Mouse (Mus musculus) ES-Bruce4 (cell line): ENCODE measurements at regions not wholly inside any gene's neighbourhood (a gene's known extent, or its start where the extent isn't known, plus 50 kb on each side); places are given as distances from the start of the nearest gene placed in this dataset.

ENCODE experiments used
- H3K27ac ChIP-seq: 2 replicates; pipeline ENCODE4 v1.5.1; 2012; ENCODE audit warnings: low read length, inconsistent platforms; ENCODE audit not compliant: insufficient read depth
- H3K27me3 ChIP-seq: 2 replicates; pipeline ENCODE4 v1.6.1; 2012; ENCODE audit warnings: mild to moderate bottlenecking, low read length, inconsistent platforms; ENCODE audit not compliant: control insufficient read depth, poor library complexity, insufficient read depth, severe bottlenecking
- H3K36me3 ChIP-seq: 2 replicates; pipeline ENCODE4 v1.6.1; 2012; ENCODE audit warnings: inconsistent platforms, mild to moderate bottlenecking, low read length, moderate library complexity; ENCODE audit not compliant: control insufficient read depth, poor library complexity, insufficient read depth, severe bottlenecking
- H3K4me1 ChIP-seq: one replicate; pipeline ENCODE4 v1.8.1; 2011; ENCODE audit warnings: low read length; ENCODE audit not compliant: control insufficient read depth, insufficient read depth
- H3K4me3 ChIP-seq: 2 replicates; pipeline ENCODE4 v1.5.1; 2011; ENCODE audit warnings: low read depth, mild to moderate bottlenecking, low read length
- H3K9ac ChIP-seq: 2 replicates; pipeline ENCODE4 v1.6.1; 2012; ENCODE audit warnings: low read depth, mild to moderate bottlenecking, inconsistent platforms; ENCODE audit not compliant: poor library complexity, severe bottlenecking
- H3K9me3 ChIP-seq: replicated peaks from 2 replicates; pipeline ENCODE4 v1.6.1; 2012; ENCODE audit warnings: mild to moderate bottlenecking, low read length, inconsistent platforms; ENCODE audit not compliant: control insufficient read depth, poor library complexity, insufficient read depth, severe bottlenecking
- CTCF ChIP-seq: IDR thresholded peaks from one replicate; pipeline ENCODE4 v1.8.1; 2011; ENCODE audit warnings: low read depth, low read length
- EP300 ChIP-seq: IDR thresholded peaks from 2 replicates; pipeline ENCODE4 v1.6.1; 2011; ENCODE audit warnings: low read depth, low read length; ENCODE audit not compliant: insufficient read depth
- POLR2A ChIP-seq: IDR thresholded peaks from one replicate; pipeline ENCODE4 v1.8.1; 2011; ENCODE audit warnings: low read length; ENCODE audit not compliant: insufficient read depth

GRCm38 (mm10) chr7:54649025-54649424 is 186.3 kb upstream of the Luzp2 start:
- no peak overlapping the region for H3K9ac ChIP-seq
- H3K9me3 ChIP-seq, result no peaks in the 10 kb centered on the region
- no peaks in the 10 kb centered on the region for H3K4me1 ChIP-seq
- no peaks in the 10 kb centered on the region for H3K27me3 ChIP-seq
- TF ChIP-seq POLR2A (no peak), CTCF (no peak), EP300 (no peak)
- H3K4me3 ChIP-seq, result no peak overlapping the region
- H3K27ac ChIP-seq, result no peak overlapping the region
- H3K36me3 ChIP-seq, result no peaks in the 10 kb centered on the region
